Mouse (Mus musculus) fibroblast of lung, adult 2 months (primary cell): ENCODE data around the gene Dnajc14.
"Not testable (repeated sequence)": the region's sequence is repeated elsewhere in the genome, so short reads cannot be mapped to it uniquely, and the experiment has no call there.

Experiments used
- DNase-seq: peaks from one replicate; pipeline ENCODE4 v3.0.0-alpha.2; 2011; ENCODE audit warnings: low read depth

Dnajc14 gene

DNA sequence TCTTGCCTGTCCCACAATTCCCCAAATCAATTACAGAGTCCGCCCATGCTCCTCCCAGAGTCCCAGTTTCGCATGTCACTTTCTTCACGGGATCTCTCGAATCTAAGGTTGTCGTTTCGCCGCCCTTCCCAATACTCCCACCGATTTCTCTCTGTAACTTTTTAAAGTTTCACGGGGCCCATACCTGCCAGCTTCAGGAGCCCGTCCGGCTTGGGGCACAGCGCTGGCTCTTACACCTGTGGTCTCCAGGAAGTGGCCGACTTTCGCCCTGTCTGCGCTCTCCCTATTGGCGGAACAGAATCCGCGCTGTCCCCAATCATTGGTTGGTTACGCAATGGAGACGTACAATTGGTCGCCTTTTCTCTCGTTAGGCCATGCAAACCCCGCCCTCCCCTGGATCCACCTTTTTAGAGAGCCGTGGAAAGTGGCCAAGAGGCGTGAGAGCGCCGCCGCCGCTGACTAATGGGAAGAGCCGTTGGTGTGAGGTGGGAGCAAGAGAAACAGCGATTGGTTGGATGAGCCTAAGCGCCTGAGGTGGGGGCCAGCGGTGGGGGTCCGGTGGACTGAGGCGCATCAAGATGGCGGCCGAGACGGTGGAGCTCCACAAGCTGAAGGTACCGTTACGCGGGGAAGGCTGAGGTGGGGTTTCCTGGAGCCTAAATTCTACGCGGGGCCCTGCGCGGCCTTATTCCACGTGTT, 17.6 kb downstream of the Dnajc14 start, which contains the start of gene Ormdl2:
Gene Ormdl2 (minus strand): TSS at position 288 of the 699 bp plus-strand sequence.
- DNase-seq = peak; percentile 99

GRCm38 (mm10) chr10:128822135-128822534, 18.3 kb downstream of the Dnajc14 start:
- DNase-seq = no peak

- not testable (repeated sequence) for DNase-seq
Measured at GRCm38 (mm10) chr10:128823087-128823486, 19.2 kb downstream of the Dnajc14 start.

- no peak for DNase-seq
Measured at GRCm38 (mm10) chr10:128823821-128824220, 20.0 kb downstream of the Dnajc14 start.

DNA sequence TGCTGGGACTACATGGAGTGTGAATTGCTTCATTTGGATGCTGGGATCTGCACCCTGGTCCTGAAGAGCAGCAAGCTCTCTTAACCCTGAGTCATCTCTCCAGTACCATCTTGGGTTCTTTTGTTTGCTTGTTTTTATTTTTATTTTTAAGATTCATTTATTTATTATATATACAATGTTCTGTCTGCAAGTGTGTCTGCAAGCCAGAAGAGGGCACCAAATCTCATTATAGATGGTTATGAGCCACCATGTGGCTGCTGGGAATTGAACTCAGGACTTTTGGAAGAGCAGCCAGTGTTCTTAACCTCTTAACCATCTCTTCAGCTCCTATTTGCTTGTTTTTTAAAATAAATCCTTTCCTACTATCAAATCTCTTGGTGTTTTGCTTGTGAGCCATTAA, 33.5 kb downstream of the Dnajc14 start:
- no peak for DNase-seq

DNA sequence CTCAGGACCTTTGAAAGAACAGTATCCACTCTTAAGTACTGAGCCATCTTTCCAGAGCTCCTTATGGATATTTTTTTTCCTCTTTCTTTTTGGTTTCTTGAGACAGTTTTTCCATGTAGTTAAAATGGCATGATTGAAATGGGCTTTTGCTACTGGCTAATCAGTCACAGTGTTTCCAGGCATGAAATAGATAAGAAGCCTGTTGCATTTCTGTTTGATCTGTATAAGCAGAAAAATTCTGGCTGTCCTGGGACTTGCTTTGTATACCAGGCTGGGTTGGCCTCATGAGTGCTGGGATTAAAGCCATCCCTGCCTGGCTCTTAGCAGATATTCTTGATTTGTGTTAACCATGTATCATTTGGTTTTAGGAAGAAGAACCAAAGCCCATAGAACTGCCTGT, 35.6 kb downstream of the Dnajc14 start:
- DNase-seq = no peak

DNA sequence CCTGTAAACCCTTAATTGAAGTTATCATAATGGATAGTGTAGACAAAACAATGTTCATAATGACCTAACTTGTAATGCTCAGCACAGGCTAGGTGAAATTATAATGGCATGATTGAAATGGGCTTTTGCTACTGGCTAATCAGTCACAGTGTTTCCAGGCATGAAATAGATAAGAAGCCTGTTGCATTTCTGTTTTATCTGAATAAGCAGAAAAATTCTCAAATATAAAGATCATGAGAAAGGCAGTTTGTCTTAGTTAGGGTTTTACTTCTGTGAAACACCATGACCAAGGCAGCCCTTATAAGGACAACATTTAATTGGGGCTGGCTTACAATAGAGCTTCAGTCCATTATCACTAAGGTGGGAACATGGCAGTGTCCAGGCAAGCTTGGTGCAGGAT, 36.8 kb downstream of the Dnajc14 start:
- DNase-seq = no peak

DNA sequence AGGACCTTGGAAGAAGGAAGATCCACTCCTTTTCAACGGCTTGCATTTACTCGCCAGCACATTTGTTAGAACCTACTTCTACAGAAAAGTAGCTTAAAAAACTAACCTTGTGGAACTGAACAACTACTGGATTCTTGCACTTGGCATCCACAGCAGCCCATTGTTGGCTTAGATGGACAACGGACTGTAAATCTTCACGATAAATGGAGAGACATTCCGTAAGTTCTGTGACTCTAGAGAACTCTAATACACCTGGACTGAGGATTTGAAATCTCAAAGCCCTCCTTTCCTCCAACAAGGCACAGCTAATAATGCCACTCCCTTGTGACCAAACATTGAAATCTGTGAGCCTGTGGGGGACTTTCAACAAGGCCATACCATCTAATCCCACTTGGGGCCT, 39.4 kb downstream of the Dnajc14 start:
- DNase-seq = no peak

DNA sequence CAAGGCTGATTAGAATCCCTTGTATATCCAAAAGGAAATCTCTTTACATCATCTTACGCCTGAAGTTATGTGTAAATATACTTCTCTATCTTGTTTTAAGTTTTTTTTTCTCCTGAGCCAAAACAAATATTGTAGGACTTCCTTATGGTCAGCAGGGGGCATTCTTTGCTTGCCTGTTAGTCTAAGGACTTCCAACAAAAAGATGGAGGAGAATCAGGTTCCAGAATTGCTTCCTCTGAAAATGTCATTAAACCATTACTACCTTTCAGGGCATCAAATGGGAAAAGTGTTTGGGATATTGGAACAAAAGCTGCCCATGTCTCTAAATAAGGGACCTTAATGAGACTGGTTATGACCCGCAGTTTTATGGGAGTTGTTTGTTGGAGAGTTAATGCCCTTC, 41.7 kb downstream of the Dnajc14 start:
- no peak for DNase-seq

DNA sequence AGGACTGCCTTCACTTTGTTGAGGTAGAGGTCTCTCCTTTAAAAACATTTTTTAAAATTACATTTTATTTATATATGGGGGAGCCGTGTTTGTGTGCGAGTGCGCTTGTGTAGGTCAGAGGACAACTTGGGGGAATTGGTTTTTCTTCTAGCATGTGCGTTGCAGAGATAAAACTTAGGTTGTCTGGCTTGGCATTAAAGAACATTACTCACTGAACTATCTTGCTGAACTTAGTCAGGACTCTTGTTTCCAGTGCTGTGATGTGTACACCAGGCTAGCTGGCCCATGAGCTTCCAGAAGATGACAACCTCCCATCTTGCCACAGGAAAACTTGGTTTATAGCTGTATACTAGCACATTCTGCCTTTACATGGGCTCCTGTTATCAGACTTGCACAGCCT, 42.8 kb downstream of the Dnajc14 start:
- DNase-seq = no peak

DNA sequence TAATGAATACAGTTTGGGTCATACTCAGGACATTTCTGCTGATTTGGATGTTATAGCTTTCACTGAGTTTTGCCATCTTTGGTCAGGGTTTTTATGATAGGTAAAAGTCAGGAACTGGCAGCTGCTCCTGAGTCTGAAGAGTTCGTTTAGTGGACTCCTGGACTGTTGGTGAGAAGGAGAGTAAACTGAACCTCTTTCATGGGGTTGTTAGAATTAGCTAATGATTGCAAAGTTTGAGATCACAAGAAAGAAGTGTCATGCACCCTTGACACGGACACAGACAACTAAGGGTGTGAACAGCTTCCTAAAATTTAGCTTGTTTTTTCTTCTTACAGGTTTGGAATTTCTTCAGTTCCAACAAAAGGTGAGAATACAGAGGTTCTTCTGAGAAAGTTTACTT, 44.6 kb downstream of the Dnajc14 start:
- no peak for DNase-seq

DNA sequence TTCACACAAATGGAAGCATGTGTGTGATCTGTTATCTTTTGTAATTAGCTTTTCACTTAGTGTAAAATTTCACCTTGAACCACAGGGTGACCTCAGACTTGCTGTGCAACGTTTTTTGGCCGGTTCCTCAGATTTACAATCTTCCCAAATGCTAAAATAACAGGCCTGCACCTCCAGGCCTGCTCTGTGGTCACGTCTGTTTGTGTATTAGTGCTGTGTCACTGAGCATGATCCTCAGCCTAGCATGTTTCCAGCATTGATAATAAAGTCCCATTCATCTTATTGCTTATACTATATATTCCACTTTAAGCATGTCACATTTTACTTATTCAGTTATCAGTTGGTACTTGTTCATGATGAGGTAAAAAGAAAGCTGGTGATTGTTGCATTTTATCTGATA, 46.5 kb downstream of the Dnajc14 start:
- no peak for DNase-seq

DNA sequence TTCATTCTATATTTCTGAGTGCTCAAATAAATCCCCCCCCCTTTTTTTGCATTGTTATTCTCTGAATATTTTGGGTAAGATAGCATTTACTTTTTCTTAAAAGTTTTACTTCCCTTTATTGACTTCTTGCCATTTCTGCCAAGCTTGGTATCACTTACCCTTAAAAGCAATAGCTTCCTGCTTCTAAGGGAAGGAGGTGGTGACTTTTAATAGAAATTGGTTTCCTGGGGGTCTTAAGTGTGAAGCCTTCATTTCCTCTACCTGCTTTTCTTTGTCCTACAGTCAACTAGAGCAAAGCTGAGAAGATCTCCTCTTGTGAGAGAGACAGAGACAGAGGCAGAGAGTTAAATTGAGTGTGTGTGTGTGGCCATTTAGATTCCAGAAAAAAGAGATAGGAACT, 57.3 kb downstream of the Dnajc14 start:
- DNase-seq = no peak

DNA sequence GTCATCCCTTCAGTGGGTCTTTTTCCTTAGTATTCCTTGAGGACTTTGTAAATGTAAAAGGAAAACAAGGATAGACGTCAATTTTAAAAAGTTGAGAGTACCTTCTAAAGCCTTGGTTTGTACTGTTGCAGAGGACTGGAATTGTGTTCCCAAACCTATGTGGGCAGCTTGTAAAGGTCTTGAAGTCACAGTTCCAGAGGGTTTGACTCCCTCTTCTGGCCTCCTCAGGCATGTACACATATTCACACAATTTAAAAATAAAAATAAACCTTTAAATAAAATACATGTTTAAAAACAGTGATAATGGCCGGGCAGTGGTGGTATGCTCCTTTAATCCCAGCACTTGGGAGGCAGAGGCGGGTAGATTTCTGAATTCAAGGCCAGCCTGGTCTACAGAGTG, 62.2 kb downstream of the Dnajc14 start:
- DNase-seq = no peak

DNA sequence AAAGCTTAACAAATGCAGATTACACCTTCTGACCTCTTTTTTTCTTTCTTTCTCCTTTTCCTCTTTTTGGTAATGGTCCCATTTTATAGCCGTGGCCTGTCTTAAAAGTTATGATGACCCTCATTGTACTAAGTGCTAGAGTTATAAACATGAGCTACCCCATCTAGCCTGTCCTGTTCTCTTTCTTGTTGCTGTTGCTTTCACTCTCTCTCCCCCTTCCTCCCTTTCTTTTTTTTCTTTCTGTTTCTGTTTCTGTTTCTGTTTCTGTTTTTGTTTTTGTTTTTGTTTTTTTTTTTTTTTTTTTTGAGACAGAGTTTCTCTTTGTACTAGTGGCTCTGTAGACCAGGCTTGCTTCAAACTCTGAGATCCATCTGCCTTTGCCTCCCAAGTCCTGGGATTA, 62.7 kb downstream of the Dnajc14 start:
- DNase-seq = no peak
